Mouse (Mus musculus) forebrain, embryonic 11.5 days (tissue): ENCODE data around the gene Polr1c. TPM values are rescaled to one million over a fixed set of nuclear protein-coding genes. Genes with fewer than 3 reads are reported as not detected.
A peak's percentile ranks its signal among the peaks of the same experiment; 100 is the strongest.

Experiments
- ATAC-seq: fragments of 200-750 bp; cut with Nextera tagmentation; replicated peaks from 2 replicates; pipeline ENCODE4 v1.8.0; 2017; ENCODE audit warnings: moderate TSS enrichment; ENCODE audit not compliant: low FRiP score
- DNase-seq: peaks from one replicate; pipeline ENCODE4 v3.0.0-alpha.2; 2017; ENCODE audit warnings: low spot score
- H3K27ac ChIP-seq: fragments of 300-500 bp; sonication (generic); 2 replicates; pipeline ENCODE4 v1.5.1; 2014; ENCODE audit warnings: low read depth, low read length
- H3K27me3 ChIP-seq: fragments of 300-500 bp; sonication (generic); 2 replicates; pipeline ENCODE4 v1.6.1; 2014; ENCODE audit warnings: mild to moderate bottlenecking, low read length, mixed read lengths; ENCODE audit not compliant: control insufficient read depth, insufficient read depth
- H3K36me3 ChIP-seq: fragments of 300-500 bp; sonication (generic); 2 replicates; pipeline ENCODE4 v1.6.1; 2014; ENCODE audit warnings: mild to moderate bottlenecking, low read length, moderate library complexity, mixed read lengths; ENCODE audit not compliant: control insufficient read depth, insufficient read depth
- H3K4me1 ChIP-seq: fragments of 300-500 bp; sonication (generic); replicated peaks from 2 replicates; pipeline ENCODE4 v1.6.1; 2014; ENCODE audit warnings: low read length, mixed read lengths; ENCODE audit not compliant: control insufficient read depth, insufficient read depth
- H3K4me2 ChIP-seq: fragments of 300-500 bp; sonication (generic); 2 replicates; pipeline ENCODE4 v1.6.1; 2014; ENCODE audit warnings: low read depth, mild to moderate bottlenecking, low read length, moderate library complexity, mixed read lengths; ENCODE audit not compliant: severe bottlenecking
- H3K4me3 ChIP-seq: fragments of 300-500 bp; sonication (generic); 2 replicates; pipeline ENCODE4 v1.5.1; 2014; ENCODE audit warnings: low read depth, low read length
- H3K9ac ChIP-seq: fragments of 300-500 bp; sonication (generic); 2 replicates; pipeline ENCODE4 v1.6.1; 2014; ENCODE audit warnings: low read length
- H3K9me3 ChIP-seq: fragments of 300-500 bp; sonication (generic); 2 replicates; pipeline ENCODE4 v1.6.1; 2016; ENCODE audit warnings: low read length, mixed read lengths; ENCODE audit not compliant: control insufficient read depth
- WGBS: fragments of 180-500 bp; shearing (Covaris S2); extraction: QIAGEN DNeasy Blood & Tissue Kit; methylation state at CpG from one replicate; pipeline ENCODE4 v1.1.7; 2014; 5-methylcytosine and 5-hydroxymethylcytosine counted together
- polyA plus RNA-seq: library from polyadenylated mRNA; unstranded; fragments of >200 nt; fragmentation: Nextera tagmentation; extraction: Ambion mirVana; gene quantifications from 2 replicates; pipeline ENCODE4 v1.2.1, GENCODE M21; 2014

Polr1c gene
- 111 and 118 TPM in 2 replicates for polyA plus RNA-seq

GRCm38 (mm10) chr17:46247512-46248188, at the start of gene Polr1c, which contains the start of gene Yipf3:
TSS of gene Polr1c (minus strand) at chr17:46248054.
TSS of gene Yipf3 (plus strand) at chr17:46248080.
- under 1% methylated on average over 53 of the region's 53 CpGs for WGBS
- H3K36me3 ChIP-seq = peaks cover 24% of the 10 kb centered on the region; the same call in 1 of the 2 replicates

GRCm38 (mm10) chr17:46297028-46297363, 49.1 kb upstream of the Polr1c start:
- H3K4me1 ChIP-seq = peaks cover 7% of the 10 kb centered on the region; the same call in 1 of the 2 replicates
- H3K36me3 ChIP-seq = no peaks in the 10 kb centered on the region
- 13% methylated on average over 6 of the region's 6 CpGs for WGBS
- H3K4me2 ChIP-seq = peak overlapping the region; percentile 99
- H3K4me3 ChIP-seq = peak overlapping the region; percentile 59
- H3K9me3 ChIP-seq = no peaks in the 10 kb centered on the region
- no peak overlapping the region for H3K27ac ChIP-seq
- H3K9ac ChIP-seq = peak overlapping the region; percentile 43; the same call in 1 of the 2 replicates
- DNase-seq (no peak), ATAC-seq (no peak)
- H3K27me3 ChIP-seq = peaks cover 33% of the 10 kb centered on the region

More at GRCm38 (mm10) chr17:46247512-46248188, at the start of gene Polr1c, which contains the start of gene Yipf3:
- no peaks in the 10 kb centered on the region for H3K27me3 ChIP-seq
- ATAC-seq = peak; percentile 91
- DNase-seq = peak; percentile 97
- peak within 1 kb of the TSS; percentile 64 for H3K27ac ChIP-seq
- H3K4me2 ChIP-seq = peak within 1 kb of the TSS; percentile 73
- no peaks in the 10 kb centered on the region for H3K9me3 ChIP-seq
- H3K4me1 ChIP-seq = peaks cover 13% of the 10 kb centered on the region; the same call in 1 of the 2 replicates
- H3K4me3 ChIP-seq = peak within 1 kb of the TSS; percentile 94
- H3K9ac ChIP-seq = peak within 1 kb of the TSS; percentile 94

- H3K4me3 ChIP-seq = no peak overlapping the region
- H3K27ac ChIP-seq = no peak overlapping the region
- H3K36me3 ChIP-seq = no peaks in the 10 kb centered on the region
- 0 out of 2 replicates have a peak overlapping the region, but pooled peaks have one; percentile 99 for H3K4me2 ChIP-seq
- DNase-seq = no peak
- 60% methylated on average over 6 of the region's 6 CpGs for WGBS
- no peaks in the 10 kb centered on the region for H3K9me3 ChIP-seq
- no peak for ATAC-seq
- peaks cover 33% of the 10 kb centered on the region for H3K27me3 ChIP-seq
- H3K9ac ChIP-seq = no peak overlapping the region
- H3K4me1 ChIP-seq = peaks cover 7% of the 10 kb centered on the region; the same call in 1 of the 2 replicates
These were observed 48.7 kb upstream of the Polr1c start for GRCm38 (mm10) chr17:46296601-46297000.

GRCm38 (mm10) chr17:46287678-46288095, 39.8 kb upstream of the Polr1c start:
- no peaks in the 10 kb centered on the region for H3K27me3 ChIP-seq
- no peaks in the 10 kb centered on the region for H3K36me3 ChIP-seq
- 73% methylated on average over 11 of the region's 11 CpGs for WGBS
- H3K4me2 ChIP-seq = no peak overlapping the region
- no peak overlapping the region for H3K9ac ChIP-seq
- DNase-seq = peak; percentile 46
- no peak overlapping the region for H3K4me3 ChIP-seq
- 0 out of 2 replicates have a peak, but pooled peaks cover 5% of the 10 kb centered on the region for H3K4me1 ChIP-seq
- H3K27ac ChIP-seq = no peak overlapping the region
- H3K9me3 ChIP-seq = no peaks in the 10 kb centered on the region
- no peak for ATAC-seq

GRCm38 (mm10) chr17:46285407-46285806, 37.6 kb upstream of the Polr1c start:
- WGBS = 78% methylated on average over 6 of the region's 6 CpGs
- no peak for ATAC-seq

GRCm38 (mm10) chr17:46284653-46285052, 36.8 kb upstream of the Polr1c start:
- H3K4me2 ChIP-seq = no peak overlapping the region
- no peak overlapping the region for H3K27ac ChIP-seq
- no peaks in the 10 kb centered on the region for H3K27me3 ChIP-seq
- DNase-seq (peak; percentile 35), ATAC-seq (no peak)
- no peaks in the 10 kb centered on the region for H3K9me3 ChIP-seq
- no peak overlapping the region for H3K9ac ChIP-seq
- no peak overlapping the region for H3K4me3 ChIP-seq
- no peaks in the 10 kb centered on the region; the same call in 1 of the 2 replicates for H3K36me3 ChIP-seq
- peaks cover 8% of the 10 kb centered on the region; the same call in 1 of the 2 replicates for H3K4me1 ChIP-seq
- 71% methylated on average over 7 of the region's 7 CpGs for WGBS

More at GRCm38 (mm10) chr17:46285407-46285806, 37.6 kb upstream of the Polr1c start:
- Histone ChIP-seq H3K4me2 (no peak overlapping the region), H3K36me3 (no peaks in the 10 kb centered on the region; the same call in 1 of the 2 replicates), H3K4me1 (peaks cover 8% of the 10 kb centered on the region; the same call in 1 of the 2 replicates), H3K4me3 (no peak overlapping the region), H3K9me3 (no peaks in the 10 kb centered on the region), H3K9ac (no peak overlapping the region), H3K27me3 (no peaks in the 10 kb centered on the region), H3K27ac (no peak overlapping the region)
- no peak for DNase-seq

GRCm38 (mm10) chr17:46283911-46284310, 36.1 kb upstream of the Polr1c start:
- Histone ChIP-seq H3K27ac (no peak overlapping the region), H3K4me1 (peaks cover 8% of the 10 kb centered on the region; the same call in 1 of the 2 replicates)
- WGBS = 86% methylated on average over 8 of the region's 8 CpGs

GRCm38 (mm10) chr17:46283140-46283539, 35.3 kb upstream of the Polr1c start:
- Histone ChIP-seq H3K27me3 (no peaks in the 10 kb centered on the region), H3K4me1 (peaks cover 8% of the 10 kb centered on the region; the same call in 1 of the 2 replicates), H3K27ac (no peak overlapping the region), H3K4me2 (peak overlapping the region; percentile 73; the same call in 1 of the 2 replicates), H3K4me3 (peak overlapping the region; percentile 73), H3K36me3 (no peaks in the 10 kb centered on the region; the same call in 1 of the 2 replicates), H3K9me3 (no peaks in the 10 kb centered on the region), H3K9ac (peak overlapping the region; percentile 65; the same call in 1 of the 2 replicates)
- DNase-seq = no peak
- peak; percentile 74 for ATAC-seq
- WGBS = 22% methylated on average over 9 of the region's 9 CpGs

More at GRCm38 (mm10) chr17:46283911-46284310, 36.1 kb upstream of the Polr1c start:
- Histone ChIP-seq H3K9me3 (no peaks in the 10 kb centered on the region), H3K9ac (no peak overlapping the region), H3K27me3 (no peaks in the 10 kb centered on the region), H3K36me3 (no peaks in the 10 kb centered on the region; the same call in 1 of the 2 replicates), H3K4me2 (no peak overlapping the region), H3K4me3 (no peak overlapping the region)
- DNase-seq (peak; percentile 35), ATAC-seq (no peak)
